Mouse (Mus musculus) thymus, postnatal 14 days (tissue): Measurements from ENCODE around the gene Trmt1.

Experiments used
- DNase-seq: peaks from one replicate; pipeline ENCODE4 v3.0.0; 2021

Trmt1 gene

DNA sequence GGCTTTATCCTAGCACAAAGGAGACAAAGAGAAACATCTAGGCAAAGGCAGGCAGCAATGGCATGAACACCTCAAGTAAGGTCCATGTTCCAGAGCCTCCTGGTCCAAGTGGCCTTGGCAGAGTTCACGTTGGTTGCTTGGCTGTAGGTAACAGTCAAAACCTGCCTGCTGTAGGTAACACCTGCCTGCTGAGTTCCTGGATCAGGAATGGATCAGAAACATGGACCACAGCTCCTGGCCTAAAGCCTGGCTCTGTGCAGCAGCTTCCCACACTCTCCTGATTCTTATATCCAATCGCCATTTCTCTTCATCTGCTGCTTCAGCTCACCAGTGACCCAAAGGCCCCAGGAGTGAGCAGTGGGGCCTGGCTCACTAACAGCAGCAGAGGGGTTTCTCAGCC is 48.6 kb downstream of the Trmt1 start:
- no peak for DNase-seq

DNA sequence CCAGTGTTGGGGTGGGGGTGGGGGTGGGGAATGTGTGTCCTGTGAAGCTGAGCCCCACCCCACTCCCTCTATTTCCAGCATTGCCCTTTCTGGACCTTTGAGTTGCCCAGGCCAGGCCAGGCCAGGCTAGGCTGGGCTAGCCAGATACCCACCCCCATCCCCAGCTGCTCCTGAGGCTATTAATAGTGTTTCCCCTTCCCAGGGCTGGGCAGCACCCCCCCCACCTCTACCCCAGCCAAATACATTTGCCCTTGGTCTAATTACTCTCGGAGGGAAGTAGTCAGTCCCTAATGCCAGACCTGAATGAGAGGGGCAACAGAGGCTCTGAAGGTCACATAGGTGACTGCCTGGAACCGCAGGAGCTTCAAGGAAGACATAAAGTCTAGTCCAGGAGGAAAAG is 49.5 kb downstream of the Trmt1 start:
- DNase-seq, result no peak

DNA sequence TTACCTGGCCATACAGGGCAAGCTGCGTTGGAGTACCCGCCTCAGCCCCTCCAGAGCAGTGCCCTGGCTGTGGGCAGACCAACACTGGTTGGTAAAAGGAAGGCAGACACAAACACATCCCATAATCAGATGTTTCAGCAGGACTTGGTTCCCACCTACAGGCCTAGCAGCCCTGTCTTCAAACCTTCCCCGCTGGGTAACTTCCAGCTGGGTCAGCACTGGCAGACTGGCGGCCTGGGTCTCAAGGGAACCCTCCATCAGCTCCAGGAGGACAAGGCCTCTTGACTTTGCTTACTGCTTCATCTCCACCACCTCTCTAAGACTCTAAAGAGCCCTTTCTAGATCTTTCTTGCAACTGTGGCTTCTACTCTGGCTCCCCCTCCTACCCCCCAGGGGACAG is 50.4 kb downstream of the Trmt1 start:
- no peak for DNase-seq

DNA sequence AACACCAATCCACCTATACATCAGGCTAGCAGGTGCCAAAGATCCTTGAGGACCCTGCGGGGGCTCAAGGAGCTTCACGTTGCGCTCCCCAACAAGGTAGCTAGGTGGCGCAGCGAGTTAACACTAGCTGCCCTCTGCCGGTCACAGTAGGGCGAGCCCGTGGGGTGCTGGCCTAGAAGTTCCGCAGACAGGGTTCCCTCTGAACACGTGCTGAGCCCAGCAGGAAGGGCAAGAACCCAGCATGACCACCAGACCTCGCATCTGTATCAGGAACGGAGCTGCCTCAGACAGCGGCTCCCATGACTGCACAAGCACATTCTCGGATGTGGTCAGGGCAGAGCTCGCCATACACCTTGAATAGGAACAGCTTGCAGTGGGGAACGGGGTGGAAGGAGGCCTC is 51.5 kb downstream of the Trmt1 start:
- DNase-seq, result peak; percentile 88

DNA sequence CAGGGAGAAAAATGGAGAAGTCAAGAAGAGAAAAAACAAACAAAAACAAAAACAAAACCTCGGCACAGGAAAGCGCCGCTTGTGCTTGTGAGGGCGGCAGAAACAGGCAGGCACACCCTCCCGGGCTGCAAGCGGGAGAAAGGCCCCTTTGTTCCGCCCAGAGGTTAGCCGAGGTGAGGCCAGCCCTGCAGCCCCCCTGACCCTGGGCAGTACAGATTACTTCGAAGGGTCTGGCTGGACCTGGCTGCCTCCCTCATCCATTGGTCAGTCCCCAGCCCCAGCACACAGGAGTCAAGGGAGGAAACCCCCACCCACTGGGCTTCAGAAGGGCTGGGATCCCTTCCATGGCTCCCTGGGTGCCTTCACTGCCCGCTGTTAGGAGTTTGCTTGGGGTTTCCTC is 52.2 kb downstream of the Trmt1 start:
- no peak for DNase-seq

DNA sequence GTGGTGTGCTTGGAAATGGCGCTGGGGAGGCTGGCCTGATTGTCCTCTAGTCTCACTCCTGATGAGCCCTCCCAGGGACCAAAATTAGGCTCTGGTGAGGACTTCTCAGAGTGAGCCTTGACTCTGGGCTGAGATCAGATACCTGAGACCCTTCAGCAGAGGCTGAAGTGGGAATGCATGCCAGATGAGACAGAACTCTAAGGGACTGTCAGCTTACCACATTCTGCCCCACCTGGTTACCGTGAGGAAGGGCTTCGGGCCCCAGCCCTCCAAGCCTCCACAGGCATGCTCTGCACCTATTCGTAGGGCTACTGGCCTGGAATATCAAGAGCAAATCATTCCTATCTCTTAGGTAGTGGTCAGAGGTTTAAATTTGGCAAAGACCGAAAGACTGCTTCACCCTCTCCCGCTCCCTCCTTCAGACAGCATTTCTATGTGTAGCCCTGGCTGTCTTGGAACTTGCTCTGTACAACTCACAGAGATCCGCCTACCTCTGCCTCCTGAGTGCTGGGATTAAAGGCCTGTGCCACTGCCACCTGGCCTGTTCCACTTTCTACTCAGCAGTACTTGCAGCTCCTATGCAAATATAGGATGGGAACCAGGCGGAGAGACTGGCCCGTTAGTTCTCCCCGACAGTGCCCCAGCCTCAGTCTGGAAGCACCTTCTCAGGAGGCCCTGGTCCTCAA is 52.8 kb downstream of the Trmt1 start:
- no peak for DNase-seq

DNA sequence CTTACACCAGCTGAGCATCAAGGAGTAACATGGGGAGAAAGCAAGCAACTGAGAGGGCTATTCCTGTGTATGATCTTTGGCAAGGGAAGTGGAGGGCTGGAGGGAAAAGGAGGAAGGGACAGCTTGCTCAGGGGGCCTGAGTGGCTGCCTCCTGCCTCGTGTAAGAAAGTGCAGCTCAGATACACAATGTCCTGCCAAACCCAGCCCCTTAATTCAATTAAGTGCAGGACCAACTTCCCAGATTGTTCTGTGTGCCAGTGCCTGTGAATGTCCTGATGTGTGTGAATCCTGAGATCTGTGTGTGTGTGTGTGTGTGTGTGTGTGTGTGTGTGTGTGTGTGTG is 53.3 kb downstream of the Trmt1 start:
- no peak for DNase-seq

DNA sequence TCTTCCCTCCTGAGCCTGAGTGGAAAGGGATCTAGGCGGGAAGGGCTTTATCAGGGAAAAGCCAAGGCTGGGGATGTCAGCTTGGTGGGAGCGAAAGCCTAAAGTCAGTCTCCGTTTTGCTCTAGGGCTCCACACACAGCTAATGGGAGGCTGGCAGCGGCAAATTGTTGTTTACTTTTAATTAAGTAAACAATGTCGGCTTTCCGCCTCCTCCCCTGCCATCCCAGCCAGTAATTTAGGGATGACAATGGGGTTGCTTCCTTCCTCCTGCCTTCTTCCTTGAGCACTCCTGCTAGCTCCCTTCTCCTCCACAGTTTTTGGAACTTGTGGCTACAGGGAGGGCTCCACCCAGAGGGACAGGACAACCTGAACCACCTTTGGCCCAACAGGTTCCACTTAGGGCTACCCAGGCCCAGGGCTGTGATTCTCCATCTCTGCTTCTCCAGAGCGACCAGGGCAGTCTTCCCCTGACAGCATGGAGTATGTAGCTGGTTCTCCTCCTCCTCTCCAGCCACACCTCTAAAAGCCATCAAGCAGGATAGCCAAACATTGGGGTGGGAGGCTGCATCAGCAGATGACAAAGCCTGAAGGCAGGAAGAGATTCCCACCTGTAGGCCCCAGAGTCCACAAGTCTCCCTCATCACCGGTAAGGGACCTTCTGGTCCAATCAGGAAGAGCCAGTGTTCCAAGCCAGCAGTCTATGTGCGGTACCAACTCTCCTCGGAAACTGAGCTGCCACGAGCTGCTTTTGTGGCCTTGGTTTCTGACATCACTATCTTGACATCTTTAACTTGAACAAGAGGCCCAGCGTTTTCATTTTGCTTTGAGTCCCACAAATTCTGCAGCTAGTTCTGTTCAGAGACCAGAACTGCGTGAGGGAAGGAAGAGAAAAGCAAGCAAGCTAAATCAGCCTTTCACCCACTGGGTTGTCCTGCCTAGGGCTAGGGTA is 55.1 kb downstream of the Trmt1 start:
- DNase-seq, result no peak

DNA sequence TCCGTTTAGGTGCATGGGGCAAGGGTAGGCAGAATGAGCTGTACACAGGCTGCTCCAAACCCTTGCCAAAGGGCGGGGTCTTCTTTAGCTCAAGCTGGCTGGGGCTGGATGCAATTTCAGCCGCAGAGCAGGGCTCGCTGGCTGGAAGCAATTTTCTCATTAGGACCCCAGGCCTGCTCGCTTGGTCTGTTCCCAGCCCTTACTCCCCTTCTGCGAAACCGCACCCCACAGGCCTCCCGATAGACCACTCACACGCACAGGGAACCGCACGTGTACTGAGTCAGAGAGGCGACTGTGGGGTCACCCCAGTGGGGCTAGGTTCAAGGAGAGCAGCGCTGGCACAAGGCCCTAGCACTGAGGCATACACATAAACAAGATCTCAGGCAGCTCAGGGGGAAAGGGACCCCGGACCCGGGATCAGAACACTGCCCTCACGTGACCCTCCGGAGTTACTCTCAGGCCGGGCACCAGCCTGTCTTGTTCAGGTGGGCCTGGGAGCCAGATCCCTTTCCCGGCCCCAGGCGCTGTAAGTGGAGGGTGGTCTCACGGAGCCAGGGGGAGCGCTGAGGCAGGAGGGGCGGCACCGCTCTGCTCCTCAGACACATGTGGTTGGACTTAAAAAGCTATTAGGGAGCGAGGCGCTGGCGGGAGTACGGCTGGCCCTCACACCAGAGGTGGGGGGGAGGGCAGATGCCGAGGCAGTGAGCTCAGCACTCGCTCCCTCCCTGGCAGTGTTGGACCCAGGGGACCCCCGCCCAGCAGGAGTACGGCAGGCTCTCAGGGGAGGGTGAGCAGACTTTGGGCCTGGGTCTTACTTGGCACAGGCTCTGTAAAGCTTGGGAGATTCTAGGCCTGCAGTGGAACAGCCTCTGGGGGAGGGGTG is 56.3 kb downstream of the Trmt1 start:
- no peak for DNase-seq

DNA sequence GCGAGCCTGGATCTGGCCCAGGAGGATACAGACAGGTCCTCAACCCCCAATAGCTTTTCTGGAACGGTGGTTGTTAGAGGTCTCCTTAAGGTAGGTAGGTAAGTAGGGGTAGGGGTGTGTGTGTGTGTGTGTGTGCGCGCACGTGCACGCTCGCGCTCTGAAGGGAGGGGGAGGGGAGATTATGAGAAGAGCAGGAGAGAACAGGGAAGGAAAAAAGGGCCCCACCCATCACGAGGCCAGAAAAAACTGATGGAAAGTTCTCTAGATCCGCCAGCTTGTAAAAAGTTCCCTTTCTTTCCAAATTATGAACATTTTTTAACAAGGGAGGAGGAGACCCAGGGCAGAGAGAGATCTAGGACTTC is 56.9 kb downstream of the Trmt1 start:
- DNase-seq, result no peak

DNA sequence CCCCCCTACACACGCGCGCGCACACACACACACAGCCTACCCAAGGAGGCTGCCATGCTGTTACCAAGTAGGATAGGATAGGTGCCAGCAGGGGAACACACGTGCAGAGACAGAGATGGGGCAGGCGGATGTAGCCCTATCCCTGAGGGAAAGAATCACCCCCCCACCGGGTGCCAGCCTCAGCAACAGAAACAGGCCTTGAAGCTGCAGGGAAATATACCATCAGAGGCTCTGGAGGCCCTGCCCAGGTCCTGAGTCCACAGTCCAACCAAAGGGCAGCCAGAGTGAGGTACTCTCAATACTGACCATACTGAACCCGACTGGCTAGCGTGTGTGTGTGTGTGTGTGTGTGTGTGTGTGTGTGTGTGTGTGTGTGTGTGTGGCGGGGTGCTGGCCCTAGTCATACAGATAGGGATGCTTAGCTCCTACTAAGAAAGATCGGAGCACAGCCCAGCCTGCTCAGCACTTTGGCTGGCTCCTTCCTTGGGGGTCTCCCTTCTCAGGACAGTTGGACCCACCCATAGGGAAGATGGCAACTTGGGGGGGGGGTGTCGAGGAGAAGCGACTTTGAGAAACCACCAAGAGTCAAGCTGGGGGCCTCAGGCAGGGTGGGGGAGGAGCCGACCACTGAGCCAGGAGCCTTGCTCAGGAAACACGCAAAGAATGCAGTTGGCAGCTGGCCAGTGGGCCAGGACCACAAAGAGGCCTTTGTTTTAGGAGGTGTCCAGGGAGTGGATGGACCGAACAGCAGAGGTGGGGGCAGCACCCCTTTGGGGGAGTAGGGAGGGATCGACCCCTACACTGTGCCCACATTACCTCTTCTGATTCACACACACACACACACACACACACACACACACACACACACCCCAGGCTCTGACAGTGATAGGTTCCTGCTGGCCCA is 57.7 kb downstream of the Trmt1 start:
- no peak for DNase-seq

DNA sequence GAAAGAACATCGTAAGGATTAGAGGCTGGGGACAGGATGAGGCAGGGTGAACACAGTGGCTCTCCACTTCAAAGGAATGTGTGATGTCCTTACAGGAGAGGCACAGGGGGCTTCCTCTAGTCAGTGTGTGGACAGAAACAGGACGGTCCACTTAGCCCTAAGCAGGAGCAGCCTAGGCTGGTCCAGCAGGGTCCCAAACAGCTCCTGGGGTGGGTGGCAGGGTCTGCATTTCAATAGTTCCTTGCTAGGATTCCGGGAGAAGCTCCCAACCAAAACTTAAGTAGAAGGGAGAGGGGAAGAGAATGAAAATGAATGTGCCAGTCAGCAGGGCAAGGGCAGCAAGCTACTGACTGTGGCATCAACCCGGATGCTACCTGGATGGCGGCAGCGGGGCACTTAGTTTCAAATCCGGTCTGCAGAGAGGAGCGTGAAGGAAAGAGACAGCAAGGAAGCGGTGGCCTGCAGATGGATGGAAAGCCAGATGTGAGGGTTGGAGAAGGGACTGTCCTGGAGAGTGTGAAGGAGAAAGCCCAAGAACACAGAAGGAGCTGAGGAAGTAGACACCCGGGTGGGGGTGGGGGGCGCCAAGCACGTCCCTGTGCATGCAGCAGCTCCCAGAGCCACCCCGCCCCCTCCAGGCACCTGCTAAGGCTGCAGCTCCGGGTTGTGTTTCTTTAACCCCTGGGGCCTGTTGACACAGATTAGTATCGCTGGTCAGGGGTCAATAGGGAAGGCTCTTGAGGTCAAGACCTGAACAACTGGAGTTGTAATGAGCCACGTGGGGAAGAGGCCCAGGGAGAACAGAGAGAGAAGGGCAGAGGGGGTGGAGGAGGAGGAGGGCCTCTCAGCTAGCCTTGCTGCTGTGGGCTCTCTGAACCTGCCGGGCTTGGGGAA is 59.2 kb downstream of the Trmt1 start:
- peak; percentile 57 for DNase-seq
